Mouse (Mus musculus) myocyte (in vitro differentiated cells): Measurements from ENCODE around the gene Cd300e.

Source experiments
- CEBPB ChIP-seq: IDR thresholded peaks from 2 replicates; pipeline ENCODE4 v1.6.1; 2011; ENCODE audit warnings: mild to moderate bottlenecking, moderate library complexity; ENCODE audit not compliant: poor library complexity, insufficient read depth, severe bottlenecking
- MAX ChIP-seq: IDR thresholded peaks from one replicate; pipeline ENCODE4 v1.6.1; 2011; ENCODE audit warnings: low read depth, mild to moderate bottlenecking, control low read depth
- MYOD1 ChIP-seq, 3 experiments: IDR thresholded peaks; one replicate each; pipeline ENCODE4 v1.6.1; 2011; ENCODE audit warnings: control low read depth in 2 of 3, low read depth in 2 of 3, mild to moderate bottlenecking in 2 of 3, moderate library complexity in 1 of 3; ENCODE audit not compliant: insufficient read length in 2 of 3, control insufficient read depth in 1 of 3
- MYOG ChIP-seq, 3 experiments: IDR thresholded peaks; one replicate each; pipeline ENCODE4 v1.6.1; 2011; ENCODE audit warnings: control low read depth in 2 of 3, low read depth in 2 of 3, mild to moderate bottlenecking in 2 of 3; ENCODE audit not compliant: insufficient read length in 2 of 3, control insufficient read depth in 1 of 3, insufficient read depth in 1 of 3
- POLR2A ChIP-seq: IDR thresholded peaks from one replicate; pipeline ENCODE4 v1.6.1; 2011; ENCODE audit warnings: low read depth, mild to moderate bottlenecking, control low read depth, moderate library complexity; ENCODE audit not compliant: insufficient read length
- POLR2AphosphoS2 ChIP-seq: IDR thresholded peaks from one replicate; pipeline ENCODE4 v1.6.1; 2011; ENCODE audit warnings: low read depth, control low read depth; ENCODE audit not compliant: insufficient read length
- SRF ChIP-seq: IDR thresholded peaks from one replicate; pipeline ENCODE4 v1.6.1; 2011; ENCODE audit warnings: low read depth; ENCODE audit not compliant: control insufficient read depth, insufficient read length
- TCF12 ChIP-seq: IDR thresholded peaks from one replicate; pipeline ENCODE4 v1.6.1; 2011; ENCODE audit warnings: mild to moderate bottlenecking, control low read depth; ENCODE audit not compliant: poor library complexity, insufficient read depth, severe bottlenecking
- TCF3 ChIP-seq: IDR thresholded peaks from one replicate; pipeline ENCODE4 v1.6.1; 2011; ENCODE audit warnings: low read depth, control low read depth; ENCODE audit not compliant: insufficient read length
- USF1 ChIP-seq: IDR thresholded peaks from one replicate; pipeline ENCODE4 v1.6.1; 2011; ENCODE audit warnings: low read depth, mild to moderate bottlenecking, control low read depth, moderate library complexity

DNA sequence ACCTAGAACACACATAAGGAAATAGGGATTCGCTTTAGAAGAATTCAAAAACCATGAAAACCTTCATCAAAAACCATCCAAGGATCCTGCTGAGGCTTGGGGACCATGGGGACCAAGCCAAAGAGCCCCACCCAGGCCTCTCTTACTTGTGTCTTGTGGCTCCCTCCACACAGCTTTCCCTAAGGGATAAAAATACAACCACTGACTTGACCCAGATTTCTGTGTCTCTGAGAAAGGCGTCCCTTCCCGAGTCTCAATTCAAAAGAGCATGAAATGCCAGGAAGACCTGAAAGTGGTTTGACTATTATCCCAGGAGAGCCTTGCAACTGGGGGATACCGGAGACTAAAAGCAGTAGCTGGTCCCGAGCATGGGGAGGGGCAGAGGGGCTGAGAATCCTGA, 11.0 kb upstream of the Cd300e start:
- TF ChIP-seq CEBPB (no peak), POLR2A (no peak), TCF12 (no peak), USF1 (no peak), POLR2AphosphoS2 (no peak), SRF (no peak), TCF3 (no peak), MYOG (IDR thresholded peaks at IDR 0.05; ENCODE audit: control insufficient read depth in 1 of 3, insufficient read depth in 1 of 3, insufficient read length in 2 of 3, low read depth in 2 of 3) (no peak), MAX (no peak), MYOD1 (IDR thresholded peaks at IDR 0.05; ENCODE audit: control insufficient read depth in 1 of 3, insufficient read length in 2 of 3, low read depth in 2 of 3) (no peak)
